Mouse (Mus musculus) E14TG2a.4 (cell line): ENCODE data around the gene Rcor3.

ENCODE experiments used
- CTCF ChIP-seq: conservative IDR thresholded peaks from 2 replicates; pipeline ENCODE4 v1.5.1; 2014; ENCODE audit warnings: low read length
- POU5F1 ChIP-seq: IDR thresholded peaks from 2 replicates; pipeline ENCODE4 v1.6.1; 2014; ENCODE audit warnings: low read length, borderline replicate concordance

DNA sequence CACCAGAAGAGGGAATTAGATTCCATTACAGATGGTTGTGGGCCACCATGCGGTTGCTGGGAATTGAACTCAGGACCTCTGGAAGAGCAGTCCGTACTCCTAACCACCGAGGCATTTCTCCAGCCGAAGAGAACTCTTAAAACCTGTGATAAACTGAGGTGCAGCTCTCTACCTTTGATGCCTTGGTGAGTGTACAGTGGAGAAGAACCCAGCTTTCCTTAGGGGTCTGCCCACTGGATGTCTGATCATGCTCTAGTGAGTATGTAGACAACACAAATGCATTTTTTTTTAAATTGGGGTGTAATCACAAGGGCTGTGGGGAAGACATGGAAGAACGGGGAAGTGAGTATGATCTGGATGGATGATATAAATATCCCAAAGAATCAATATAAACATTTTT is 42.2 kb downstream of the Rcor3 start:
- no peak for TF ChIP-seq CTCF
- TF ChIP-seq POU5F1: no peak
